Mouse (Mus musculus) heart, embryonic 16.5 days (tissue): Measurements from ENCODE around the gene Dcps. TPM values are rescaled to one million over a fixed set of nuclear protein-coding genes. Genes with fewer than 3 reads are reported as not detected.
"Not testable (repeated sequence)": the region's sequence is repeated elsewhere in the genome, so short reads cannot be mapped to it uniquely, and the experiment has no call there.

ENCODE experiments used
- ATAC-seq: fragments of 200-750 bp; cut with Nextera tagmentation; replicated peaks from 2 replicates; pipeline ENCODE4 v1.8.0; 2017; ENCODE audit warnings: moderate number of reproducible peaks; ENCODE audit not compliant: insufficient read depth, low FRiP score; ENCODE audit errors: extremely low read depth
- H3K27ac ChIP-seq: fragments of 300-500 bp; sonication (generic); 2 replicates; pipeline ENCODE4 v1.5.1; 2014; ENCODE audit warnings: mild to moderate bottlenecking, low read length, control low read depth, moderate library complexity
- H3K27me3 ChIP-seq: fragments of 300-500 bp; sonication (generic); 2 replicates; pipeline ENCODE4 v1.6.1; 2014; ENCODE audit warnings: low read length, mixed read lengths; ENCODE audit not compliant: control insufficient read depth, insufficient read depth
- H3K36me3 ChIP-seq: fragments of 300-500 bp; sonication (generic); 2 replicates; pipeline ENCODE4 v1.6.1; 2014; ENCODE audit not compliant: control insufficient read depth, insufficient read depth
- H3K4me1 ChIP-seq: fragments of 300-500 bp; sonication (generic); 2 replicates; pipeline ENCODE4 v1.6.1; 2014; ENCODE audit warnings: low read length, mixed read lengths; ENCODE audit not compliant: control insufficient read depth, insufficient read depth
- H3K4me2 ChIP-seq: fragments of 300-500 bp; sonication (generic); 2 replicates; pipeline ENCODE4 v1.6.1; 2014; ENCODE audit warnings: low read depth, mild to moderate bottlenecking, control low read depth, low read length
- H3K4me3 ChIP-seq: fragments of 300-500 bp; sonication (generic); 2 replicates; pipeline ENCODE4 v1.5.1; 2014; ENCODE audit warnings: mild to moderate bottlenecking, control low read depth, low read length
- H3K9ac ChIP-seq: fragments of 300-500 bp; sonication (generic); 2 replicates; pipeline ENCODE4 v1.6.1; 2014; ENCODE audit warnings: low read length, control low read depth
- H3K9me3 ChIP-seq: fragments of 300-500 bp; sonication (generic); replicated peaks from 2 replicates; pipeline ENCODE4 v1.6.1; 2016; ENCODE audit warnings: low read length; ENCODE audit not compliant: control insufficient read depth
- WGBS: fragments of 180-500 bp; shearing (Covaris S2); extraction: QIAGEN DNeasy Blood & Tissue Kit; methylation state at CpG from one replicate; pipeline ENCODE4 v1.1.7; 2014; 5-methylcytosine and 5-hydroxymethylcytosine counted together
- polyA plus RNA-seq: library from polyadenylated mRNA; unstranded; fragments of >200 nt; fragmentation: Nextera tagmentation; extraction: Ambion mirVana; gene quantifications from 2 replicates; pipeline ENCODE4 v1.2.1, GENCODE M21; 2015

Dcps gene
- polyA plus RNA-seq, 1 experiment from 2014 or later, result 60.2 TPM

DNA sequence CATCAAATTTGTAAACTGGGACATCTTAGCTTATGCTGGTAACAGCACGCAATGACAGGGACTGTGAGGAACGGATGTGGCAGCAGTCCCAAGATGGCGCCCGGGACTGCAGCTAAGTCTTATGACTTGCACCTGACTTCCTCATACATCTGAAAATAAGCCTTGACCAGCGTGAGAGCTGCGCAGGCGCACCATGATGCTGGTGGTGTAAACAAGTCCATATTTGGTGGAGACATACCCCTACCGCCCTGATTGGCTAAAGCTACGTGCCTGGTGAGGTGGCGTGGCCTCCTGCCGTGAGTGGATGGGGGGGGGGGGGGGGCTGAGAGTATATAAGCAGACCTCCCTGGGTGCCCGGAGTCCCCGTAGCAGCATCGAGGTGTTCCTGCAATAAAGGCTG, 28.6 kb downstream of the Dcps start:
- not testable (repeated sequence) for H3K27me3 ChIP-seq, H3K4me2 ChIP-seq, H3K9ac ChIP-seq, H3K36me3 ChIP-seq, H3K9me3 ChIP-seq, H3K4me3 ChIP-seq, H3K4me1 ChIP-seq, H3K27ac ChIP-seq, ATAC-seq
- WGBS, result 94% methylated on average over 14 of the region's 14 CpGs

DNA sequence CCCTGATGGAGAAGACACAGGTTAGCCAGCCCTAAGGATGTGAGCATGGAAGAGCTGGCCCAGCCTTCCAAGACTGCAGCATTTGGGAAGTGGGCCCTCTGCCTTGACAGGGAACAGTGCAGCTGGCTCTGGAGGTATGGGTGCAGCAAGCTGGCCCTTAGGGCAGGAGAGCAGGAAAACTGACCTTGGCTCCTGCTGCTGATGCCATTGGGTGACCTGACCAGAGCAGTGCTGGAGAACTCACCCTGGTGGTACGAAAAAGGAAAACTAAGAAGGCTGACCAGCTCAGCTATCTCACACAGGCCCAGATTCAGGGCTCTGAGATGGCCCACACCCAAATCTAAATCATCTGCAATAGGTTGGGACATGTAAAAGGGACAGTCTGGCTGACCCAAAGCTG, 30.0 kb downstream of the Dcps start:
- Histone ChIP-seq H3K9me3 (no peaks in the 10 kb centered on the region), H3K9ac (no peak overlapping the region), H3K27ac (no peak overlapping the region), H3K4me3 (no peak overlapping the region), H3K4me1 (no peaks in the 10 kb centered on the region), H3K27me3 (no peaks in the 10 kb centered on the region), H3K4me2 (no peak overlapping the region), H3K36me3 (no peaks in the 10 kb centered on the region)
- ATAC-seq, result no peak
- WGBS, result 90% methylated on average over 1 of the region's 1 CpGs

DNA sequence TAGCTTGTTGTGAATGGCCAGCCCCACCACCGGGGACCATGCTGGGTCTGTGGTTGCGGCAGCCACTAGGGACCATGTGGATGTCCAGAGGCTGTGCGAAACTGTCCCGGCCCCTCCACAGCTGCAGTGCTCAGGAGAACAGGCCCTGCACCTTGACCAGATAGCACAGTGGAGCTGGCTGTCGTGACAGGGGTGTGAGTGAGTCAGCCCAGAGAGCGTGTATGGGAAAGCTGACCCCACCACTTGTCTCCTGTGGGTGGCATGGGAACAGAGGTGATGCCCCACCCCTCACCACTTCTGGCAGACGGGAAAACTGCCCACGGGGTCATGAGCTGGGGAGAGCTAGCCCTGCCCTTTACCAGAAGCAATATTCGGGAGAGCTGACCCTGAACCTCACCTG, 30.7 kb downstream of the Dcps start:
- H3K9ac ChIP-seq, result no peak overlapping the region
- H3K9me3 ChIP-seq, result no peaks in the 10 kb centered on the region
- H3K27ac ChIP-seq, result no peak overlapping the region
- H3K4me3 ChIP-seq, result no peak overlapping the region
- H3K4me2 ChIP-seq, result no peak overlapping the region
- no peaks in the 10 kb centered on the region for H3K4me1 ChIP-seq
- H3K27me3 ChIP-seq, result no peaks in the 10 kb centered on the region
- WGBS, result 68% methylated on average over 9 of the region's 9 CpGs
- H3K36me3 ChIP-seq, result no peaks in the 10 kb centered on the region
- no peak for ATAC-seq

DNA sequence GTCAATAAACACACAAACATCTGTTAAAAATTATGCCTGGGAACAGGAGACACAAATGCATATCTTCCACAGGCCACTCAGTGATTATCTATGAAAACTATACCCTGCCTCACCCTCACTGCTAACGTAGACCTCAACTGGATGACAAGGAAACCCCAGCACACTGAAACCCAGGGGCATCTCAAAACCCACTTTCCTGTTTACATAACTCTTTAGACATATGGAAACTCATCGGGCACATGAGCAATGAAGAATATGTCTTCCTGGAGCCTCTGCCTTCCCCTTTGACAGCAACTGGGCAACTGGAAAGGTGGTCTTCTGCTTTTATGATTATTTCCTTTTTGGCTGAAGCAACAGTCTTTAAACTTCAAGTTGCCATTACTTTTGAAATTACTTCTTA, 33.6 kb downstream of the Dcps start:
- Histone ChIP-seq H3K27ac (no peak overlapping the region), H3K36me3 (no peaks in the 10 kb centered on the region), H3K4me3 (no peak overlapping the region), H3K9ac (no peak overlapping the region), H3K27me3 (no peaks in the 10 kb centered on the region), H3K9me3 (no peaks in the 10 kb centered on the region), H3K4me1 (no peaks in the 10 kb centered on the region), H3K4me2 (no peak overlapping the region)
- ATAC-seq, result no peak
- 68% methylated on average over 2 of the region's 2 CpGs for WGBS

DNA sequence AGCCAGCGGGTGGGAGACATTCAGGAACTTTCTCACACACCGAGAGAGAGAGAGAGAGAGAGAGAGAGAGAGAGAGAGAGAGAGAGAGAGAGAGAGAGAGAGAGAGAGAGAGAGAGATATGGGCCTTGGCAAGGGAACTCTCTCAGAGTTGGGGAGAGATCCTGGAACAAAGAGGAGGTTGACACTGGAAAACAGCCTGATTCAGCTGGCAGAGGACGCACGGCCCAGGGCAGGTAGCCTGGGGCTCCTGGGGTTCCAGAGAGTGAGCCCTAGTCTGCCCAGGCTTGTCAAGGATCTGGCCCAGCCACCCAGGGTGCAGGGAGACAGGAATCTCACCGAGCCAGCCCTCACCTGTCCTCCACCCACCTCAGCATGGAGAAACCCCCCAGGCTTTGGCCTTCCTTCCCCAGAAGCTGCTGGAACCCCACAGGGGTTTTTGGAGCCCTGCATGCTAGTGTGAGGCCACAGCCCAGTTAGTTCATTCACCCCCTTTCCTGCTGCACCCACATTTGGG, 36.6 kb downstream of the Dcps start:
- no peak for ATAC-seq
- H3K9ac ChIP-seq, result no peak overlapping the region
- no peaks in the 10 kb centered on the region for H3K27me3 ChIP-seq
- no peak overlapping the region for H3K4me3 ChIP-seq
- 69% methylated on average over 5 of the region's 5 CpGs for WGBS
- H3K36me3 ChIP-seq, result no peaks in the 10 kb centered on the region
- no peak overlapping the region for H3K4me2 ChIP-seq
- no peak overlapping the region for H3K27ac ChIP-seq
- peaks cover 6% of the 10 kb centered on the region; the same call in 1 of the 2 replicates for H3K4me1 ChIP-seq
- H3K9me3 ChIP-seq, result no peaks in the 10 kb centered on the region

DNA sequence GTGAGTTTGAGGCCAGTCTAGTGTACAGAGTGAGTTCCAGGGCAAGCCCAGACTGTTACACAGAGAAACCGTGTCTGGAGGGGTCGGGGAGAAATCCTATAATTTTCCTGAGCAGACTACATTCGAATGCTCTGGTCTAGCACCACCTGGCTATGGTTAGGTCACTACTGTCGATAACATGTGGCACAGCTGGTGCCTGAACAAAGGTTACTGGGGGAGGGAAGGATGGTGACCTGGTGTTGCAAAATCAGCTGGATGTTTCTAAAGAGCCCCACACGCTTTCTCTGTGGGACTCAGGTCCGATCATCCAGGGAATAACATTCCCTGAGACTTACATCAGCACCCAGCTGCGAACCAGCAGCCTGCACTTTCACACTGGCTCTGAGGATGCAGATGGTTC, 37.8 kb downstream of the Dcps start:
- no peak overlapping the region for H3K27ac ChIP-seq
- no peaks in the 10 kb centered on the region for H3K36me3 ChIP-seq
- 73% methylated on average over 7 of the region's 7 CpGs for WGBS
- no peak overlapping the region for H3K9ac ChIP-seq
- H3K4me2 ChIP-seq, result no peak overlapping the region
- peaks cover 6% of the 10 kb centered on the region; the same call in 1 of the 2 replicates for H3K4me1 ChIP-seq
- no peak overlapping the region for H3K4me3 ChIP-seq
- no peaks in the 10 kb centered on the region for H3K27me3 ChIP-seq
- no peak for ATAC-seq
- no peaks in the 10 kb centered on the region for H3K9me3 ChIP-seq

DNA sequence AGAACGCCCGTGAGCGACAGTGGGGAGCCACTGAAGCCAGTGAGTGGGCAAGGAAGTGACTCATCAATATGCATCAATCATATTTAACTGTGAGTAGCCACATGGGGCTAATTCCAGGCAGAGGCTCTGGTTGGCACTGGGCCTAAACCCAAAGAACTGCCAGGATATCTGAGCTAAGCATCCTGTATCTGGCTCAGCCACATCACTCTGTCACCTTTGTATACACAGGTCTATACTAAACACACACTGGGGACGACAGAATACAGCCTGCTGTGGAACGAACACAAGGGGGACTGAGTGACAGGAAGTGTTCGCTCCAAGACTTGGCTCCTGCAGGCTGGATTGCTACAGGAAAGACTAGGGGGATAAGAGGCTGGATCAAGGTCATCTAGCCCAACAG, 40.3 kb downstream of the Dcps start:
- no peak overlapping the region for H3K4me2 ChIP-seq
- peaks cover 6% of the 10 kb centered on the region; the same call in 1 of the 2 replicates for H3K4me1 ChIP-seq
- no peaks in the 10 kb centered on the region for H3K27me3 ChIP-seq
- H3K9ac ChIP-seq, result peak overlapping the region; percentile 11; the same call in 1 of the 2 replicates
- WGBS, result 58% methylated on average over 6 of the region's 6 CpGs
- H3K36me3 ChIP-seq, result no peaks in the 10 kb centered on the region
- H3K27ac ChIP-seq, result 0 out of 2 replicates have a peak overlapping the region, but pooled peaks have one; percentile 8
- no peak overlapping the region for H3K4me3 ChIP-seq
- no peaks in the 10 kb centered on the region for H3K9me3 ChIP-seq
- no peak for ATAC-seq

DNA sequence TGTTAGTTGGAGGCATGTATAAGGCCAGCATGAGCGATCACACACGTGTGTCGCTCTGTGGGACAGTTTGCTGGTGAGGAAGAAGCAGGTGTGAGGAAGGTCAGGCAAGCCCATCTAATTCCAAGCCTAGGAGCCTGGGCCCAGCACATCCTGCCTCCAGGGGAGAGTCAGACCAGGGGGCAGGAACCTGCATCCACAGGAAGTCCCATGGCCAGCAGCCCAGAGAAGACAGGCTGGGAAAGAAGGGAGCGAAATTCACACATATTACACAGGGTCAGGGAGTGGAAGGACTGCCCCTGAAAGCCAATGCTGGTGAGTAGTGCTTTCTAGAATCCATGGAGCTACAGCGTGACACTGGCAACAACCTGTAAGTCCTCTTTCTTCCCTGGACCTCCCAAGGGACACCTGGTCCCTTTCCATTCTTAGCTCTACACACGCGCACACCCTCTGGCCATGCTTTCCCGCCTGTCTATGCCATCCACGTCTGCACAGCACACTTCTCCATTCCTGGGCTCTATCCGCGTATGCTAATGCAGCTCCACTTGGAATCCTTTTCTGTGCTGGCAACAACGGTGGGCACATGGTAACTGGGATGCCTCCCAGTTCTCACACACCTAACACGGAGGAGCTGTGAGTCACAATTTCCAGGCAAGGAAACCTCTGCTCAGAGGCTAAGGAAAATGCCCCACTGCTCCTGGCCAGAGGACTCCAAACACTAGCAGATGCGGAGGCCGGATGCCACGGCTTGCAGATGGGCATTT, 44.0 kb downstream of the Dcps start:
- no peak overlapping the region for H3K4me2 ChIP-seq
- no peaks in the 10 kb centered on the region for H3K9me3 ChIP-seq
- peaks cover 12% of the 10 kb centered on the region for H3K4me1 ChIP-seq
- WGBS, result 84% methylated on average over 16 of the region's 16 CpGs
- peak overlapping the region; percentile 33 for H3K27ac ChIP-seq
- H3K9ac ChIP-seq, result no peak overlapping the region
- H3K4me3 ChIP-seq, result no peak overlapping the region
- peak; percentile 45; the same call in 1 of the 2 replicates for ATAC-seq
- no peaks in the 10 kb centered on the region for H3K27me3 ChIP-seq
- H3K36me3 ChIP-seq, result no peaks in the 10 kb centered on the region

DNA sequence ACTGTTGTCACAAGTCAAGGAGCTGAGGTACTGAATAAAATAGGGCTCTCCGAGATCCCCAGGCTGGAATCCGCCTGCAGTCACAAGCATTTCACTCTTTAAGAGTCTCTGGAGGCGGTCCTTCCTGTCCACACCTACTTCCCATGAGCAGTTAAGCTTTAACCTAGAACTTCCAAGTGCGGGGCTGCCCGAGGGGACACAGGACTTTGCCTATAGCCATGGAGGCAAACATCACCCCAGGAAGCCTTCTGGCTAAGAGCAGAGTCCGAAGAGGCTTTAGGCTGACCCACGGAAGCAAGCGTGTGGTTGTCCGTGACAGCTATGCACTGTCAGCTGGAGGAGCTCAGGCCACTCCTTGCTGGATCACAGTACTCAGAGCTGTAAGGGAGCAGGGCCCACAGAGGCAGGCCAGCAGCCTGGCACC, 46.9 kb downstream of the Dcps start:
- H3K4me3 ChIP-seq, result no peak overlapping the region
- H3K27me3 ChIP-seq, result no peaks in the 10 kb centered on the region
- H3K27ac ChIP-seq, result no peak overlapping the region

More for the DNA sequence above, 46.9 kb downstream of the Dcps start:
- 57% methylated on average over 9 of the region's 9 CpGs for WGBS
- Histone ChIP-seq H3K4me1 (peaks cover 10% of the 10 kb centered on the region), H3K9ac (no peak overlapping the region), H3K36me3 (peaks cover 9% of the 10 kb centered on the region; the same call in 1 of the 2 replicates), H3K9me3 (no peaks in the 10 kb centered on the region), H3K4me2 (no peak overlapping the region)
- ATAC-seq, result no peak
